8 mouse cellular contexts compared by ENCODE assay signal in genomic region chr12:24734828-24735394, GRCm38 (mm10). TPM values are rescaled to one million over a fixed set of nuclear protein-coding genes. Genes with fewer than 3 reads are reported as not detected.
DNase-seq lines count a peak whose midpoint lies in the region; ATAC-seq and TF ChIP-seq lines count a peak whose summit lies in the region.

No protein-coding gene starts in this region.

- no peak overlapping the region for H3K27ac ChIP-seq in hindbrain, embryonic 15.5 days (replicated peaks)
- no peak overlapping the region for H3K27ac ChIP-seq in hindbrain, embryonic 10.5 days

- H3K4me2 ChIP-seq in hindbrain, embryonic 15.5 days: no peak overlapping the region

- WGBS in hindbrain, embryonic 15.5 days: 67% methylated on average over 13 of the region's 13 CpGs
- 89% methylated on average over 13 of the region's 13 CpGs for WGBS in hindbrain, embryonic 10.5 days

- no peak overlapping the region for H3K4me3 ChIP-seq in hindbrain, embryonic 15.5 days
- no peak overlapping the region for H3K4me3 ChIP-seq in hindbrain, embryonic 10.5 days
- no peak overlapping the region for H3K4me3 ChIP-seq in C2C12 (ENCODE audit: insufficient read depth, poor library complexity, severe bottlenecking)

- H3ac ChIP-seq in C2C12 (ENCODE audit: control insufficient read depth, insufficient read length, low read depth): no peak overlapping the region

- H3K4me1 ChIP-seq in hindbrain, embryonic 15.5 days (replicated peaks): no peaks in the 10 kb centered on the region
- H3K4me1 ChIP-seq in hindbrain, embryonic 10.5 days (replicated peaks): no peaks in the 10 kb centered on the region

- H3K9ac ChIP-seq in hindbrain, embryonic 15.5 days: no peak overlapping the region

- H3K79me2 ChIP-seq in C2C12 (ENCODE audit: control insufficient read depth, insufficient read depth): no peaks in the 10 kb centered on the region

- no peak for DNase-seq in hindbrain, embryonic 10.5 days (ENCODE audit: low spot score)
- peak; percentile 68 for DNase-seq in cerebellum, adult 11 months
- DNase-seq in kidney, postnatal 25 days: peak; percentile 29 to 49
- DNase-seq in right cerebral cortex, postnatal 25 days: peak; percentile 15
- DNase-seq in thymus, postnatal 36 days: no peak
- no peak for DNase-seq in B cell, adult 2 months

- H3K36me3 ChIP-seq in hindbrain, embryonic 15.5 days: no peaks in the 10 kb centered on the region
- no peaks in the 10 kb centered on the region for H3K36me3 ChIP-seq in hindbrain, embryonic 10.5 days
- H3K36me3 ChIP-seq in C2C12 (ENCODE audit: control insufficient read depth, insufficient read depth): no peaks in the 10 kb centered on the region

- ATAC-seq in hindbrain, embryonic 15.5 days (ENCODE audit: low FRiP score, low read depth): peak; percentile 65; the same call in 1 of the 2 replicates

- no peaks in the 10 kb centered on the region for H3K9me3 ChIP-seq in hindbrain, embryonic 15.5 days
- no peaks in the 10 kb centered on the region for H3K9me3 ChIP-seq in hindbrain, embryonic 10.5 days

- H3K79me3 ChIP-seq in C2C12 (ENCODE audit: low read depth): no peaks in the 10 kb centered on the region

- H3K27me3 ChIP-seq in hindbrain, embryonic 15.5 days: no peaks in the 10 kb centered on the region
- H3K27me3 ChIP-seq in hindbrain, embryonic 10.5 days (ENCODE audit: insufficient read depth, poor library complexity, severe bottlenecking): no peaks in the 10 kb centered on the region
- H3K27me3 ChIP-seq in C2C12 (ENCODE audit: control insufficient read depth, insufficient read depth, insufficient read length): no peaks in the 10 kb centered on the region

- TF ChIP-seq CTCF in C2C12 (IDR thresholded peaks at IDR 0.05; ENCODE audit: control insufficient read depth, insufficient read depth, insufficient read length): no peak

TF ChIP-seq in C2C12, 6 proteins besides CTCF, POLR2A, EP300 and RAD21:
- TF ChIP-seq MYOG (IDR thresholded peaks at IDR 0.05; ENCODE audit: control insufficient read depth, extremely low read depth, insufficient read length) (no peak), MYOD1 (IDR thresholded peaks at IDR 0.05; ENCODE audit: control insufficient read depth, insufficient read length, low read depth) (peak; percentile 82), CEBPB (IDR thresholded peaks at IDR 0.05; ENCODE audit: low read depth) (peak; percentile 62)

RNA-seq across cellular contexts. Expression of gene Rrm2, which starts 26.9 kb away (rescaled TPM):
- 64.0 and 73.5 TPM in 2 replicates for polyA plus RNA-seq in hindbrain, embryonic 15.5 days (2015; fragmentation: Nextera tagmentation; extraction: Ambion mirVana)
- 552 and 686 TPM in 2 replicates for polyA plus RNA-seq in hindbrain, embryonic 10.5 days (2016; fragmentation: Nextera tagmentation; extraction: Ambion mirVana)
- polyA plus RNA-seq in C2C12 (2012; fragmentation: generic; extraction: Trizol): 437 TPM

RNA-seq across cellular contexts. Expression of gene Cys1, which starts 53.3 kb away (rescaled TPM):
- 1.3 and 1.6 TPM in 2 replicates for polyA plus RNA-seq in hindbrain, embryonic 15.5 days (2015; fragmentation: Nextera tagmentation; extraction: Ambion mirVana)
- 0.34 and 0.55 TPM in 2 replicates for polyA plus RNA-seq in hindbrain, embryonic 10.5 days (2016; fragmentation: Nextera tagmentation; extraction: Ambion mirVana)
- polyA plus RNA-seq in C2C12 (2012; fragmentation: generic; extraction: Trizol): 0.36 TPM

Comparison
In these comparisons a context has a peak if more than half of its experiments do, and no peak if none do; other contexts are left out.
1. DNase-seq: peak in cerebellum, adult 11 months (single experiment), kidney, postnatal 25 days (2 of 2) and right cerebral cortex, postnatal 25 days (single experiment); none in hindbrain, embryonic 10.5 days (single experiment), thymus, postnatal 36 days (0 of 2) and B cell, adult 2 months (0 of 2).